Mouse (Mus musculus) hematopoietic stem cell, adult 5-6 weeks (primary cell): ENCODE results near the gene Timm44. TPM values are rescaled to one million over a fixed set of nuclear protein-coding genes. Genes with fewer than 3 reads are reported as not detected.

Experiments used
- ATAC-seq, 2 experiments: fragments of 125-278 bp in 1 of 2; replicated peaks in 1 of 2; 2 replicates each; pipeline ENCODE4 v1.8.0; 2016 to 2017; ENCODE audit warnings: inconsistent platforms in 2 of 2, mild to moderate bottlenecking in 2 of 2, moderate number of reproducible peaks in 2 of 2, low read depth in 1 of 2, moderate TSS enrichment in 1 of 2; ENCODE audit not compliant: low FRiP score in 2 of 2, poor library complexity in 2 of 2, severe bottlenecking in 2 of 2, insufficient read depth in 1 of 2, low TSS enrichment in 1 of 2
- total RNA-seq: library from RNA; stranded (forward); fragments of 172-1452, 232-1000 nt; gene quantifications from 2 replicates; pipeline ENCODE4 v1.2.3, GENCODE M21; 2017

Gene Timm44
- total RNA-seq, 1 experiment from 2014 or later, result 143 TPM

- no peak for ATAC-seq
Measured at GRCm38 (mm10) chr8:4249213-4249612, 26.5 kb downstream of the Timm44 start.

GRCm38 (mm10) chr8:4247951-4248540, 27.7 kb downstream of the Timm44 start, which contains the start of gene Tgfbr3l:
TSS of gene Tgfbr3l (plus strand) at chr8:4248214.
- no peak for ATAC-seq

DNA sequence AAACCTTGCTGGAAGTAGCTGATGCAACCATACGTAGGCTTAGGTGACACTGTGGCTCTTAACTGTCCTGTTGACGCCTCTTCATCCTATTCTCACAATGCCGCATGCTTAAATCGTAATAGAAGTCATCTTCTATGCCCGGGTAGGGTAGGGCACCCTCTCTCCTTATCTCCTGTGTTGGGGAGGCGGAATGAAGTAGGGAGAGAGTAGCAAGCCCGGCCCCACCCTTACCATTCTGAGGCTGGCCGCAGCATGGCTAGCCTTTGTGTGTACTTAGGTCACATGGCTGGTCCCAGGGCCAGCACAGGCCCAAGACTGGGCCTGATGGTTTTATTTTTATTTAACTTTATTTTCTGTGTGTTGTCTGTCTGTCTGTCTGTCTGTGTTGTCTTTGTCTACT, 28.5 kb downstream of the Timm44 start:
- ATAC-seq, result no peak

- no peak for ATAC-seq
Measured at GRCm38 (mm10) chr8:4245737-4246136, 30.0 kb downstream of the Timm44 start.

DNA sequence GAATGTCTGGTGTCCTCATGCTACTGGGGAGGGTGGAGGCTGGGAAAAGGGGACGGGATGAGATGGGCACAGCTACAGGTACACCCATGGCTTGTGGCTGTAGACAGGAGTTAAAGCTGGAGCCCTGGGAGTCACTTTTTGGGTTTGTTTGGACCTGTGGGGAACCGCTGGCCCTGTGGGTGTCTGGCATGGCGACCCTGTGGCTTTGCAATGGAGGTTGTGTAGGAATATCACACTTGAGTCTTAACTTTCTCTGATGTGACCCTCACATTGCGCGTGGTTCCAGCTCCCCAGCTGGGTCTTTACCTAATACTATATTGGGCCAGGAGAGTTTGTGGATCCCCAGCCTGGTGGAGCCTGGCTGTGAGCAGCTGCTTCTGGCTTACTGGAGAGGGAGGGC, 30.7 kb downstream of the Timm44 start:
- no peak for ATAC-seq

DNA sequence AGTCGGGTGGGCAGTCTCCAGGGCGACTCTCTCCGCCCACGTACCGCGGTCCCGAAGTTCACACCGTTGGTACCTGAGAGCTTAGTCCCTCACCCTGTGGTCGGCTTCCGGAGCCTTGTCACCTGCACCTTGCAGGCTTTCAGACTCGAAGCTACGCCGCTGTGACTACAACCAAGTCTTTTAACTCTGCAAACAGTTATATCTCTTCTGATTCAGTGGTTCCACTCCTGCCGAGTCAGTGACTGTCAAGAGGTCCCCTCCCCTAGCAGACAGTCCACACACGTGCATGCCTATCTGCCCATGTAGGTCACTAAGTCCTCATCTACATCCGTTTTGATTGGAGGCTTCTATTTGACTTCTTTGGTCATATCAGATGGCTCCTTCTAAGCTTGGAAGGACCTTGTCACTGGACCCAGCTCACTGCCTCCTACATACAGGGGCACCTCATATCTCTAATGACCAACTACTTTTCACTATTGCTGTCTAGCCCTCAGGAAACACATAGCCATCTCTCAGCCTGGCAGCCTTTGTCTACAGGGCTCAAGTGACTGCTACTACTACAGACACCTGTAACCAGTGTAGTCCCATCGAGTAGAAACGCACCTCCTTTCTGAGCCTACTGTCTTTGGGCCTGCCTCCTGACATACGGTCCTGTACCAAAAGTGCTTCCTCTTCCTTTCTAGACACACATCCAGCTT, 36.4 kb downstream of the Timm44 start:
- peak in 1 of 2 experiments; percentile 8; a peak in 1 of 4 replicates for ATAC-seq

- ATAC-seq, result peak; percentile 92 to 94
Measured at GRCm38 (mm10) chr8:4238434-4239192, 37.1 kb downstream of the Timm44 start, which contains the start of the genes Map2k7 and Gm49320. TSS of gene Map2k7 (plus strand) at chr8:4238740. TSS of gene Gm49320 (plus strand) at chr8:4238865.

- peak in 1 of 2 experiments; percentile 0; a peak in 1 of 4 replicates for ATAC-seq
Measured at GRCm38 (mm10) chr8:4237814-4238433, 37.8 kb downstream of the Timm44 start.

DNA sequence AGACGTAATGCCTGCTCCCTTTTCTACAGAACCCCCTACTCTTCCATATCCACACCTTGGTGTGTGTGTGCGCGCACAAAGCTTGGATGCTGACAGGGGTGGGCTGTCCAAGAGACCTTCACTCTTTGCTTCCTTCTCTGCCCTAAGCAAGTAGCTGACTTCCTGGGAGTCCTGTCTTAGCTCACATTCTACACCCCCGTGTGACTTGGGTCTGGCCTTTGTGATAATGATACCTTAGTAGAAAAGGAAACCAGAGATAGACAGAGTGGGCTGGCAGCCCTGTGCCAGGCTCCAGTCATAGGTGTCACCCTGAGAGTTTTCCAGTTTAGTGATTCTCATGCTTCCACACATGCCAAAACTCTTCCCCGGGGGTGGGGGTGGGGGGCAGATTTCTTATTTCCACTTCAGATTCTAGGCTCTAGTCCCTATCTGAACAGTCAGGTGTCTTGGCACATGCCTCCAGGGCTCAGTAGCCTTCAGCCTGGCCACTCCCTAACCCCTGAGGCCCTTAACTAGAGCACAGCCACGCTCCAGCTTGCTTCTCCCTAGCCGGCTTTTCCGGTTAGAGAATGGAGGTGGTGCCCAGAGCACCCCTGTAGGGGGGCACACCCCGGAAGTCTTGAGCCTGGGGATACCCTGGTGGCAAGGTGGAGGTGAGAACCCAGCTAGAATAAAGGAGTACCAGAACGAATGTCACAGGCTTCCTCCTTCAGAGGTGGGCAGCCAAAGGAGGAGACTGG, 44.9 kb downstream of the Timm44 start:
- ATAC-seq, result no peak

- ATAC-seq, result no peak
Measured at GRCm38 (mm10) chr8:4229784-4230183, 45.9 kb downstream of the Timm44 start.

DNA sequence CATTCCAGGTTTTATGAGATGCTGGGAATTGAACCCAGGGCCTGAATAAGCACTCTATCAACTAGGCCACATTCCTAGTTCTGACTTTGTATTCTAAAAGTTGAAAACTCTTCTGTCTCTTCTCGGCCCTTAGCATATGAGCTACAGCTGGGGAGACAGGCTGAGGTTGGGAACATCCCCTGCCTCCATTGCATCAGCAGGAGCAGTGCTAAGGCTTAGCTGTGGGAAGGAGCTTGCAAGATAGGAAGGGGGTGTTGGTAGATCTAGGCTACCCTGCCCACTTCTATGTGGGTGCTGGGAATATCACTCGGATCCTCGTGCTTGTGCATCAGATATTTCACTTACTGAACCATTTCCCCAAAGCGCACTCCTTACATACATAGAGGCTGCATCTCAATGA, 47.8 kb downstream of the Timm44 start:
- no peak for ATAC-seq

DNA sequence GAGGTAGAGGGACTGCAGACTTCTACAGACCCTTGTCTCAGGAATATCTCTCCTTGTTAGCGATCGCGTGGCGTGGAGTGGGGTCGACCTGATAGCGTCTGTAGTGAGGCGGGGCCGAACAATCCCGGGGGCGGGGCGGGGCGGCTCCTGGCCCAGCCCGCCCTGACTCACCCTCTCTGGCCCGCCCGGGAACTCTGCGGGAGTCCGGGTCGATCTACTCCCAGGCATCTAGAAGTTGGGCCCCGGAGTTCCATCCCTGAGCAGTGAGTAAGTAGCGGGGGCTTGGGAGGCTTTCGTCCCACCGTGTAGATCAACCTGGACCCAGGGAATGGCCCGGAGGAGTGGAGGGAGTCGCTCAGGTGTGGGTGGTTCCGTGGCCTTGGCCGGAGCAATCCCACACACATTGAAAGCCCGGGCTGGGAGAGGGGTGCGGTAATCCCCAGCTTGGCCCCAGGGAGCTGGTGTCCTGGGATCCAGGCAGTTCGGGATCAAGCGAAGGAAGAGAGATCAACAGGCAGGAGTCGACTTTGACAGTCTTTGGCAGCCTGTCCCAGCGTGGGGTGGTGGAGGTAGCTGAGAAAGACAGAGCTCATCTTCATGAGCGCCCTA, 48.9 kb downstream of the Timm44 start, which contains the start of gene Lrrc8e:
TSS of gene Lrrc8e (plus strand) at position 89 of the 609 bp plus-strand sequence.
- ATAC-seq, result peak; percentile 40 to 59; a peak in 3 of 4 replicates

DNA sequence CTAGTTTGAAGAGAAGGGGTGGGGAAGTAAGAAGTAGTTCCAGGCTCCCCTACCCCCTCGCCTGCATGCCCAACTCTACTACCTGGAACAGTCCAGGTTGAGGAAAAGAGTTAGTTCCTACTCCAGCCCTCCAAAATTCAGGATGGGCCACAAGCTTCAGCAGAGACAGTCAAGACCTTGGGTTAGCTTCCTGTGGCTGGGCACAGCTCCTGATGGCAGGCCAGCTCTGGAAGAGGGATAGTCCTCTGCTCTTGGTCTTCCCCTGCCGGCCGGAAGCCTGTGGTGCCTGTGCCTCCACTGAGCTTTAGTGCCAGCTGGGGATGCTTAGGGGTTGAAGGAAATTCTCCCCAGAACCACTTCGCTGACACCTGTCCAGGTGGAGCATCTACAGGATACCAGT, 49.4 kb downstream of the Timm44 start:
- ATAC-seq, result peak; percentile 27 to 42; a peak in 1 of 4 replicates

DNA sequence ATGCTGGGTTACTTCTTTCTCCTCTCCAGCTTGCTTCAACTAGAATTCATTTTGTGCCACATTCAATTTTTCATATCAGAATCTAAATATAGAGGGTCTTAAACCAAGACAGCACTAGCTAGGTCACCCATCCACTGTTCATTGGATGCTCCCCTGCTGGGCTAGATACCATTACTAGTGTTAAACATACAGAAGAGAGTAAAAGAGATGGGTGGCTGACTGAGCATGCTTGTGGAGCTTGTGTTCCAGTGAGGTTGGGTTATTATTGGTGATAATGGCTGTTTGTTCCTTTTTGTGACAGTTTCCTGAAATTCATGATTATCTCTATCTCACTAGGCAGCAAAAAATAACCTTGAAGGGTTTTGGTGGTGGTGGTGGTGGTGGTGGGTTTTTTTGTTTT, 53.7 kb downstream of the Timm44 start:
- ATAC-seq, result no peak

GRCm38 (mm10) chr8:4219617-4220016, 56.1 kb downstream of the Timm44 start:
- ATAC-seq, result no peak

GRCm38 (mm10) chr8:4216791-4217621, 58.7 kb downstream of the Timm44 start, which contains the start of gene Prr36:
TSS of gene Prr36 (minus strand) at chr8:4217459.
- no peak for ATAC-seq
